Mouse (Mus musculus): Measurements from ENCODE around the gene Ngrn. TPM values are rescaled to one million over a fixed set of nuclear protein-coding genes. Genes with fewer than 3 reads are reported as not detected.

Gene Ngrn
- polyA plus RNA-seq, 1 experiment: 67.1 TPM

DNA sequence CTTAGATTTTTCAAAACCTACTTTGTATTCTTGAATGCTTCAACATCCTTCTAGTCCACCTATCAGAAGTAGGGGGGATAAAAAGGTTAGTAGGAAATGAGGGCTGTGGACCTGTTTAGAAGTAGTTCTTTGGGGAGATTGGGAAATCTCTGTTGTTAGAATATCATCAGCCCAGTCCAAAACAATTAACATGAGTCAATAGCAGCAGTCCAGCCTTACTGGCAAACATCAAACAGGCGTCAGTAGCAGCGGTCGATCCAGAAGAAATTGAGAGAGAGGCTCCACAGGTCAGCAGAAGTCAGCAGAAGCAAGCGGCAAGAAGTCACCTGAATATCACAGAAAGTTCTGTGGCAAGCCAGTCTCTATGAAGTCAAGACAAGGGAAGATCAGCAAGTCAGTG is 16.2 kb upstream of the Ngrn start:
- TF ChIP-seq CTCF (IDR thresholded peaks at IDR 0.05; ENCODE audit: borderline replicate concordance, insufficient read depth, low read depth, low read length) (no peak), POLR2A (IDR thresholded peaks at IDR 0.05; ENCODE audit: borderline replicate concordance, insufficient read depth, low read length) (no peak)
- WGBS: 92% methylated on average over 4 of the region's 4 CpGs
- DNase-seq: no peak

DNA sequence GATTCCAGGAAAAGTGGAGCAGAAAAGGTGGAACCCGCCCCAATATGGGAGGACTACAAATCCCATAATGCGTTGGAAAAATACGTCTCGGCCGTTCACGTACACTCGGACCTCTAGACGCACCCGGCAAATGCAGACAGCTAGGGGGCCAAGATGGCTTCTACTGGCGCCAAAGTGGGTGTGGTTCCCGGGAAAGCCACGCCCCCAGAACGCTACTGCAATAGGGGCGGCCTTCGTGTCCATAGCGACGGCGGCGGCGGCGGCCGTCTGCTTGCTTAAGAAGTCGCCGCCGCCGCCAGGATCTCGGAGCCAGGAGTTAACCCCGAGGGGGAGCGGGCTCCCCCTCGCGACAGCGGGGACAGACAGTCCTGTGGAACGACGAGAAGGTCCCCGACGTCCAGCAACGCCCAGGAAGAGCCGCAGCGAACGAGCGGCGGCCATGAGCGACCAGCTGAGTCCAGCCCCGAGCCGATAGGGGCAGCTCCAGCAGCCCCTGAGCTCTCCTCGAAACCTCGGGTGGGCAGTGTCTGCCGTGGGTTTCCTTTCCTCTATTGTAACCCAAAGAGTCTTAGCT is 14.8 kb upstream of the Ngrn start, which contains the start of gene Ttll13:
Gene Ttll13 (plus strand): TSS at position 229 of the 574 bp plus-strand sequence.
- TF ChIP-seq CTCF (IDR thresholded peaks at IDR 0.05; ENCODE audit: borderline replicate concordance, insufficient read depth, low read depth, low read length): no peak
- peak; percentile 51; the same call in 1 of the 2 replicates for TF ChIP-seq POLR2A (IDR thresholded peaks at IDR 0.05; ENCODE audit: borderline replicate concordance, insufficient read depth, low read length)
- Histone ChIP-seq H3K4me1 (ENCODE audit: control insufficient read depth, insufficient read depth, low read length) (no peaks in the 10 kb centered on the region), H3K27ac (ENCODE audit: insufficient read depth, low read length) (0 out of 2 replicates have a peak within 1 kb of the TSS, but pooled peaks have one; percentile 35), H3K4me3 (replicated peaks; ENCODE audit: insufficient read depth, low read depth, low read length) (peak within 1 kb of the TSS; percentile 86), H3K27me3 (ENCODE audit: control insufficient read depth, insufficient read depth, low read length) (no peaks in the 10 kb centered on the region)
- peak; percentile 94 to 97 for DNase-seq
- under 1% methylated on average over 48 of the region's 48 CpGs for WGBS

More for the DNA sequence above, 16.2 kb upstream of the Ngrn start:
- H3K4me1 ChIP-seq (ENCODE audit: control insufficient read depth, insufficient read depth, low read length): no peaks in the 10 kb centered on the region
- H3K27ac ChIP-seq (ENCODE audit: insufficient read depth, low read length): no peak overlapping the region
- no peaks in the 10 kb centered on the region for H3K27me3 ChIP-seq (ENCODE audit: control insufficient read depth, insufficient read depth, low read length)
- no peak overlapping the region for H3K4me3 ChIP-seq (replicated peaks; ENCODE audit: insufficient read depth, low read depth, low read length)

DNA sequence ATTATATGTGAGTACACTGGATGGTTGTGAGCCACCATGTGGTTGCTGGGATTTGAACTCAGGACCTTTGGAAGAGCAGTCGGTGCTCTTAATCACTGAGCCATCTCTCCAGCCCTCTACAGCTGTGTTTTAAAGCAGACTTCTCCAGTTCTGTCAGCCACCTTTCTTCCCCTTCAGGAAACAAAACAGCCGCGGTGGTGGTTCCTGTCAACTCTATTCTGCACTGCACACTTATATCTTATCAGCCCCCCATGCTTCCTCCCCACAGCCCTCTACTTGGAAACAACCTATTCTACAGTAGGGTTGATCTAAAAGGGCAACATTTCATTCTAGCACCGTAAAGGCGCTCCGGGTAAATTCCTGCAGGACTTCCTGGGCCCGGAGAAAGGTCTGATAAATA is 14.2 kb upstream of the Ngrn start:
- Histone ChIP-seq H3K27ac (ENCODE audit: insufficient read depth, low read length) (no peak overlapping the region), H3K27me3 (ENCODE audit: control insufficient read depth, insufficient read depth, low read length) (no peaks in the 10 kb centered on the region)
- WGBS: 65% methylated on average over 7 of the region's 7 CpGs

DNA sequence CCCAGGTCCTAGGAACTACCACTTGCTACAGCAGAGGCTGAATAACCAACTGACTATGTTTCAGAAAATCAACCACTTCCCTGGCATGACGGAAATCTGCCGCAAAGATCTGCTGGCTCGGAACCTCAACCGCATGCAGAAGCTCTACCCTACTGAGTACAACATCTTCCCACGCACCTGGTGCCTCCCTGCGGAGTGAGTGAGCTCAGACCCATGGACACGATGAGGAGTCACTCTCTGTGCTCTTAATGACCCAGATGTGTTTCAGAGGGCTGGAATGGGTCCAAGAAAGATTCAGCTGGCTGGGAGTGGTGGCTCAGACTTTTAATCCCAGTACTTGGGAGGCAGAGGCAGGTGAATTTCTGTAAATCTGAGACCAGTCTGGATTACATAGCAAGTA is 8.6 kb upstream of the Ngrn start:
- WGBS: 62% methylated on average over 7 of the region's 7 CpGs
- TF ChIP-seq CTCF (IDR thresholded peaks at IDR 0.05; ENCODE audit: borderline replicate concordance, insufficient read depth, low read depth, low read length) (no peak), POLR2A (IDR thresholded peaks at IDR 0.05; ENCODE audit: borderline replicate concordance, insufficient read depth, low read length) (no peak)
- no peaks in the 10 kb centered on the region for H3K27me3 ChIP-seq (ENCODE audit: control insufficient read depth, insufficient read depth, low read length)
- no peak overlapping the region for H3K27ac ChIP-seq (ENCODE audit: insufficient read depth, low read length)
- no peaks in the 10 kb centered on the region for H3K4me1 ChIP-seq (ENCODE audit: control insufficient read depth, insufficient read depth, low read length)
- DNase-seq: no peak
- H3K4me3 ChIP-seq (replicated peaks; ENCODE audit: insufficient read depth, low read depth, low read length): no peak overlapping the region

More for the DNA sequence above, 14.2 kb upstream of the Ngrn start:
- Histone ChIP-seq H3K4me3 (replicated peaks; ENCODE audit: insufficient read depth, low read depth, low read length) (no peak overlapping the region), H3K4me1 (ENCODE audit: control insufficient read depth, insufficient read depth, low read length) (no peaks in the 10 kb centered on the region)
- DNase-seq: no peak
- no peak for TF ChIP-seq POLR2A (IDR thresholded peaks at IDR 0.05; ENCODE audit: borderline replicate concordance, insufficient read depth, low read length)
- no peak for TF ChIP-seq CTCF (IDR thresholded peaks at IDR 0.05; ENCODE audit: borderline replicate concordance, insufficient read depth, low read depth, low read length)

DNA sequence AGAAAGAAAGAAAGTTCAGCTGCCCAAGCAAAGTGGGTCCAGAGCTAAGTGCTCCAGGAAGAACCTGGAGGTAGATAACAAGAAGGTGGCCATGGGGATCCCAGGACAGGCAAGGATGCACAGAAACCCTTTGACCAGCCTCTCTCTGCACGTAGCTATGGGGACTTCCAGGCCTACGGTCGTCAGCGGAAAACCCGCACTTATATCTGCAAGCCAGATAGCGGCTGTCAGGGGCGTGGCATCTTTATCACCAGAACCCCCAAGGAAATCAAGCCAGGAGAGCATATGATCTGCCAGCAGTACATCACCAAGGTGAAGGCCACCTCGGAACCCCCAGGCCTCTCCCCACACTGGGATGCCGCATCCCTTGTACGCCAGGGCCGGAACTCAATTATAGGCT is 8.1 kb upstream of the Ngrn start:
- no peaks in the 10 kb centered on the region for H3K27me3 ChIP-seq (ENCODE audit: control insufficient read depth, insufficient read depth, low read length)
- 86% methylated on average over 11 of the region's 11 CpGs for WGBS
- no peaks in the 10 kb centered on the region for H3K4me1 ChIP-seq (ENCODE audit: control insufficient read depth, insufficient read depth, low read length)
- no peak for TF ChIP-seq CTCF (IDR thresholded peaks at IDR 0.05; ENCODE audit: borderline replicate concordance, insufficient read depth, low read depth, low read length)
- no peak for TF ChIP-seq POLR2A (IDR thresholded peaks at IDR 0.05; ENCODE audit: borderline replicate concordance, insufficient read depth, low read length)
- no peak overlapping the region for H3K4me3 ChIP-seq (replicated peaks; ENCODE audit: insufficient read depth, low read depth, low read length)
- no peak for DNase-seq
- no peak overlapping the region for H3K27ac ChIP-seq (ENCODE audit: insufficient read depth, low read length)

DNA sequence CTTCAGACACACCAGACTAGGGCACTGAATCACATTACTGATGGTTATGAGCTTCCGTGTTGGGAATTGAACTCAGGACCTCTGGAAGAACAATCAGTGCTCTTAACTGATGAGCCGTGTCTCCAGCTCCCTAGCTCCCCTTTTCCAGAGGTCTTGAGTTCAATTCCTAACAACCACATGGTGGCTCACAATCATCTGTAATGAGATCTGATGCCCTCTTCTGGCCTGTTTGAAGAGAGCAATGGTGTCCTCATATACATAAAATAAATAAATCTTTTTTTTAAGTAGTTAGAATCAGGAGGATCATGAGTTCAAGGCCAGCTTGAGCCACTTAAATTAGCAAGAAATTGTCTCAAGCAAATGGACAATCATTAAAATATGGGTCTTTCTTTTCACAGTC is 5.0 kb upstream of the Ngrn start:
- H3K27me3 ChIP-seq (ENCODE audit: control insufficient read depth, insufficient read depth, low read length): no peaks in the 10 kb centered on the region
- H3K4me1 ChIP-seq (ENCODE audit: control insufficient read depth, insufficient read depth, low read length): no peaks in the 10 kb centered on the region
- no peak for DNase-seq
- TF ChIP-seq POLR2A (IDR thresholded peaks at IDR 0.05; ENCODE audit: borderline replicate concordance, insufficient read depth, low read length) (no peak), CTCF (IDR thresholded peaks at IDR 0.05; ENCODE audit: borderline replicate concordance, insufficient read depth, low read depth, low read length) (no peak)
- no peak overlapping the region for H3K4me3 ChIP-seq (replicated peaks; ENCODE audit: insufficient read depth, low read depth, low read length)
- no peak overlapping the region for H3K27ac ChIP-seq (ENCODE audit: insufficient read depth, low read length)
- 72% methylated on average over 2 of the region's 2 CpGs for WGBS

DNA sequence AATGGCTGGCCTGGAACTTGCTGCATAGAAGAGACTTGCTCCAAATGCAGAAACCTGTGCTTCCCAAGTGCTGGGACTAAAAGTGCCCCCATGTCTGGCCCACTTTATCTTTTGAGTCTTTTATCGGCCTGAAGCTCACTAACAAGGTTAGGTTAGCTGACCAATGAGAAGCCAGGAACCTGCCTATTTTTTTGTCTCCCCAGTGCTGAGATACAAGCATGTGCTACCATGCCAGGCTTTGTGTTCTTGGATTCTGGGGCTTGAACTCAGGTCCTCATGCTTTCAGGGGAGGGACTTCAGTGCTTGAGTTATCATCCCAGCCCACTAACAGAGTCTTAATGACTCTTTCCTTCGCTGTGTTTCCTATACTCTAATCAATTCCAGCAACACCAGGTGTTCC is 3.3 kb upstream of the Ngrn start:
- no peak for TF ChIP-seq CTCF (IDR thresholded peaks at IDR 0.05; ENCODE audit: borderline replicate concordance, insufficient read depth, low read depth, low read length)
- TF ChIP-seq POLR2A (IDR thresholded peaks at IDR 0.05; ENCODE audit: borderline replicate concordance, insufficient read depth, low read length): no peak
- Histone ChIP-seq H3K27me3 (ENCODE audit: control insufficient read depth, insufficient read depth, low read length) (no peaks in the 10 kb centered on the region), H3K4me1 (ENCODE audit: control insufficient read depth, insufficient read depth, low read length) (no peaks in the 10 kb centered on the region), H3K4me3 (replicated peaks; ENCODE audit: insufficient read depth, low read depth, low read length) (no peak overlapping the region), H3K27ac (ENCODE audit: insufficient read depth, low read length) (no peak overlapping the region)
- no peak for DNase-seq
- 54% methylated on average over 2 of the region's 2 CpGs for WGBS

DNA sequence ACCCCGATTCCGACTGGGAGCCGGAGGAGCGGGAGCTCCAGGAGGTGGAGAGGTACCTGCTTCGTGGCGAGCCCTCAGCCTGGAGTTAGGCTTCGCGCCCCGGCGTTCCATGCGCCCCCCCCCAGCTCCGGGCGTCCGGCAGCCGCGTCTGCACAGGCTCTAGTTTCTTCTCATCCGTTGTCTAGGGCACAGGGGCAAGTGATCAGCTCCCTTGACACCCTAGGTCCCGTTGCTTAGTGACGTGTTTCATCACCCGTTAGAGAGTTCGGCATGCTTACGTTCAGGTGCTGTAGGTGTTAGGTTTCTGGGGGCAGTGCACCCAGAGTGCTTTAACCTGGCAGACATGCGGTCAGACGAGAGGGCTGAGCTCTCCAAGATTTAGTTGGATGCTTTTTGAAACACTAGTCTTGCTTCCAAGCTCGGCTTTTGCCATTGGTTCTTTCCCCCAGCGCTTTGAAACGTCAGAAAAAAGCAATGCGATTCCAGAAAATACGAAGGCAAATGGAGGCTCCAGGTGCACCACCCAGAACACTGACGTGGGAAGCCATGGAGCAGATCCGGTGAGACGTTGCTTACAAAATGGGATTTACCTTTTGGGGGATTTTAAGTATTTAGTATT is 466 bp downstream of the Ngrn start:
- under 1% methylated on average over 32 of the region's 32 CpGs for WGBS
- Histone ChIP-seq H3K4me3 (replicated peaks; ENCODE audit: insufficient read depth, low read depth, low read length) (peak overlapping the region; percentile 86), H3K27me3 (ENCODE audit: control insufficient read depth, insufficient read depth, low read length) (no peaks in the 10 kb centered on the region), H3K27ac (ENCODE audit: insufficient read depth, low read length) (peak overlapping the region; percentile 29), H3K4me1 (ENCODE audit: control insufficient read depth, insufficient read depth, low read length) (no peaks in the 10 kb centered on the region)
- DNase-seq: no peak
- no peak for TF ChIP-seq CTCF (IDR thresholded peaks at IDR 0.05; ENCODE audit: borderline replicate concordance, insufficient read depth, low read depth, low read length)
- TF ChIP-seq POLR2A (IDR thresholded peaks at IDR 0.05; ENCODE audit: borderline replicate concordance, insufficient read depth, low read length): no peak

Data from cerebellum, adult 2 months (tissue).